8 mouse cellular contexts compared by ENCODE assay signal in the genomic region with DNA sequence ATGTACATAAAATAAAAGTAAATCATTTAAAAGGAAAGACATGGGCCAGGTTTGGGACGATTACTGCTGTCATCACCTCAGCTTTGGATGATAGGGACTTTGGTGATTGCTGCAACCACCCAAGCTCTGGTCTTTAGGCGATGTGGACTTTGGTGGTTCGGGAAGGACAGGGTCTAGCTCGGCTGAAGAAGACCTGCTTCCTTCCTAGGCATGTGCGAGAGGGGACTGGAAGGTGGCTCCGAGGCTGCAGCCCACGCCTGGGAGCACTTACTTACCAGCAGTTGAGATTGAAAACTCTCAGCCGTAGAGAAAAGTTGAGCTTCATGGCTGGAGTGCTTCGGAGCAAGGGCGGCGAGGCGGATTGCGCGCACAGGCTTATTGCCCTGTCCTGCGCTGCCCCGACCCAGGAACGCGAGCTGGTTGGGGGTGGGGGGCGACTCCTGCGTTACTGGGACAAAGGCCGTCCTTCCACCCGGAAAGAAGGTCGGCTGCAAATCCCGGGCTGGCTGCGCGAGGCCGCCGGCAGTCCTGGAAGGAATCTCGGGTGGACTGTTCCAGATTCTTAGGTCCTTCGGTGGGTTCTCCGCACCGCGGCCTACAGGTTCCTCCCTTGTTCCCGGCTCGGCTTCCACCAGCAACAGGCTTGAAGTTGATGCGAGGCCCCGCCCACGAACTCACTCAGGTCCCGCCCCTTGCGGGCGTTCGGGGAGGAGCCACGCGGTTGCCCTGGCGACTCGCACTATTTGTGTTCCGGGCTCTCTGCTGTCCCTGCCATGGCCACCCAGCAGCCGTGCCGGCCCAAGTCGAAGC. TPM values are rescaled to one million over a fixed set of nuclear protein-coding genes. Genes with fewer than 3 reads are reported as not detected.
A peak's percentile ranks its signal among the peaks of the same experiment; 100 is the strongest.
DNase-seq lines count a peak whose midpoint lies in the region; ATAC-seq and TF ChIP-seq lines count a peak whose summit lies in the region.

Smpd2 (minus strand) TSS at position 662 of the 810 bp plus-strand sequence.
Ppil6 (plus strand) TSS at position 732 of the 810 bp plus-strand sequence.

- under 1% methylated on average over 50 of the region's 50 CpGs for WGBS in forebrain, embryonic 11.5 days
- WGBS in heart, embryonic 16.5 days, result under 1% methylated on average over 50 of the region's 50 CpGs
- 1% methylated on average over 50 of the region's 50 CpGs for whole genome bisulfite sequencing in liver, embryonic 14.5 days (ENCODE audit: insufficient replicate concordance)
- WGBS in stomach, embryonic 15.5 days, result under 1% methylated on average over 50 of the region's 50 CpGs

- peak within 1 kb of the TSS; percentile 56 for H3K4me3 ChIP-seq in forebrain, embryonic 11.5 days (ENCODE audit: low read depth, low read length)
- H3K4me3 ChIP-seq in heart, embryonic 16.5 days (ENCODE audit: low read length), result peak within 1 kb of the TSS; percentile 75
- peak within 1 kb of the TSS; percentile 60 to 61 for H3K4me3 ChIP-seq in liver, embryonic 14.5 days (ENCODE audit: insufficient read depth in 1 of 2, low read depth in 2 of 2, low read length in 2 of 2)
- H3K4me3 ChIP-seq in stomach, embryonic 15.5 days (replicated peaks), result peak within 1 kb of the TSS; percentile 63

- H3K27ac ChIP-seq in forebrain, embryonic 11.5 days (ENCODE audit: low read depth, low read length), result no peak within 1 kb of the TSS
- H3K27ac ChIP-seq in heart, embryonic 16.5 days (ENCODE audit: low read length), result peak within 1 kb of the TSS; percentile 82
- H3K27ac ChIP-seq in liver, embryonic 14.5 days, result no peak within 1 kb of the TSS
- H3K27ac ChIP-seq in stomach, embryonic 15.5 days, result peak within 1 kb of the TSS; percentile 78; the same call in 1 of the 2 replicates

- no peaks in the 10 kb centered on the region; the same call in 1 of the 2 replicates for H3K36me3 ChIP-seq in forebrain, embryonic 11.5 days (ENCODE audit: control insufficient read depth, insufficient read depth, low read length)
- peaks cover 22% of the 10 kb centered on the region for H3K36me3 ChIP-seq in heart, embryonic 16.5 days (ENCODE audit: control insufficient read depth, insufficient read depth)
- no peaks in the 10 kb centered on the region for H3K36me3 ChIP-seq in liver, embryonic 14.5 days (replicated peaks; ENCODE audit: control insufficient read depth, insufficient read depth, low read depth)
- H3K36me3 ChIP-seq in stomach, embryonic 15.5 days, result peaks cover 29% of the 10 kb centered on the region

- TF ChIP-seq CTCF in liver, embryonic 14.5 days (IDR thresholded peaks at IDR 0.05; ENCODE audit: low read depth), result 0 out of 2 replicates have a peak, but pooled peaks have one; percentile 8

- H3K9ac ChIP-seq in forebrain, embryonic 11.5 days (ENCODE audit: low read length), result peak within 1 kb of the TSS; percentile 78
- H3K9ac ChIP-seq in heart, embryonic 16.5 days (ENCODE audit: low read length), result peak within 1 kb of the TSS; percentile 83
- H3K9ac ChIP-seq in liver, embryonic 14.5 days (replicated peaks), result peak within 1 kb of the TSS; percentile 50
- peak within 1 kb of the TSS; percentile 57 for H3K9ac ChIP-seq in stomach, embryonic 15.5 days

- H3K9me3 ChIP-seq in forebrain, embryonic 11.5 days (ENCODE audit: control insufficient read depth, low read length), result no peaks in the 10 kb centered on the region
- no peaks in the 10 kb centered on the region for H3K9me3 ChIP-seq in heart, embryonic 16.5 days (replicated peaks; ENCODE audit: control insufficient read depth, low read length)
- no peaks in the 10 kb centered on the region for H3K9me3 ChIP-seq in liver, embryonic 14.5 days (ENCODE audit: control insufficient read depth, low read length)
- no peaks in the 10 kb centered on the region for H3K9me3 ChIP-seq in stomach, embryonic 15.5 days

- peak; percentile 98 for ATAC-seq in forebrain, embryonic 11.5 days (replicated peaks; ENCODE audit: low FRiP score)
- peak; percentile 94 for ATAC-seq in heart, embryonic 16.5 days (replicated peaks; ENCODE audit: extremely low read depth, insufficient read depth, low FRiP score)
- ATAC-seq in liver, embryonic 14.5 days (ENCODE audit: insufficient read depth), result peak; percentile 88
- peak; percentile 90 for ATAC-seq in stomach, embryonic 15.5 days (ENCODE audit: insufficient read depth, low FRiP score, low read depth)

- TF ChIP-seq EP300 in liver, embryonic 14.5 days (IDR thresholded peaks at IDR 0.05; ENCODE audit: low read depth), result no peak

- peak; percentile 79 to 91 for DNase-seq in CD8-positive naive resting alpha-beta T cell, adult 2 months (ENCODE audit: low read depth in 2 of 2, low spot score in 2 of 2)
- DNase-seq in c-Kit-positive CD71-positive TER-119-negative erythroid progenitor cells, embryonic 14.5 days (ENCODE audit: low read depth), result peak; percentile 85
- DNase-seq in forebrain, embryonic 11.5 days (ENCODE audit: low spot score), result peak; percentile 98
- peak; percentile 97 to 98 for DNase-seq in kidney, postnatal 25 days
- DNase-seq in liver, embryonic 14.5 days (ENCODE audit: low read depth in 3 of 3, low spot score in 3 of 3), result peak; percentile 76 to 85 (median 78)
- peak; percentile 96 for DNase-seq in neural tube, embryonic 10.5 days (ENCODE audit: extremely low spot score, low spot score)

- peak within 1 kb of the TSS; percentile 86 for H3K4me2 ChIP-seq in forebrain, embryonic 11.5 days (ENCODE audit: low read depth, low read length, severe bottlenecking)
- H3K4me2 ChIP-seq in heart, embryonic 16.5 days (ENCODE audit: low read depth, low read length), result peak within 1 kb of the TSS; percentile 100
- H3K4me2 ChIP-seq in liver, embryonic 14.5 days (ENCODE audit: low read depth), result peak within 1 kb of the TSS; percentile 82
- peak within 1 kb of the TSS; percentile 100 for H3K4me2 ChIP-seq in stomach, embryonic 15.5 days

- no peaks in the 10 kb centered on the region for H3K27me3 ChIP-seq in forebrain, embryonic 11.5 days (ENCODE audit: control insufficient read depth, insufficient read depth, low read length)
- H3K27me3 ChIP-seq in heart, embryonic 16.5 days (ENCODE audit: control insufficient read depth, insufficient read depth, low read length), result no peaks in the 10 kb centered on the region
- H3K27me3 ChIP-seq in liver, embryonic 14.5 days (ENCODE audit: control insufficient read depth, insufficient read depth, low read length), result no peaks in the 10 kb centered on the region; the same call in 1 of the 2 replicates
- H3K27me3 ChIP-seq in stomach, embryonic 15.5 days (replicated peaks), result no peaks in the 10 kb centered on the region

- H3K4me1 ChIP-seq in forebrain, embryonic 11.5 days (replicated peaks; ENCODE audit: control insufficient read depth, insufficient read depth, low read length), result 0 out of 2 replicates have a peak, but pooled peaks cover 10% of the 10 kb centered on the region
- peaks cover 12% of the 10 kb centered on the region for H3K4me1 ChIP-seq in heart, embryonic 16.5 days (ENCODE audit: control insufficient read depth, insufficient read depth, low read length)
- peaks cover 2 to 6% of the 10 kb centered on the region in 2 experiments; a peak in 1 of 4 replicates for H3K4me1 ChIP-seq in liver, embryonic 14.5 days (replicated peaks; ENCODE audit: control insufficient read depth in 2 of 2, insufficient read depth in 2 of 2, low read length in 1 of 2)
- peaks cover 22% of the 10 kb centered on the region for H3K4me1 ChIP-seq in stomach, embryonic 15.5 days

RNA-seq across cellular contexts. Expression of gene Smpd2, which starts in this region (rescaled TPM):
- 50.7 and 56.7 TPM in 2 replicates for polyA plus RNA-seq in forebrain, embryonic 11.5 days (2014; fragmentation: Nextera tagmentation; extraction: Ambion mirVana)
- 55.0 and 59.3 TPM in 2 replicates for polyA plus RNA-seq in heart, embryonic 16.5 days (2015; fragmentation: Nextera tagmentation; extraction: Ambion mirVana)
- 6.7 and 7.1 TPM in 2 replicates for polyA plus RNA-seq in liver, embryonic 14.5 days (2012; rRNA removed)
- polyA plus RNA-seq in liver, embryonic 14.5 days (2014; fragmentation: Nextera tagmentation; extraction: Ambion mirVana), result 8.6 and 11.1 TPM in 2 replicates
- polyA plus RNA-seq in stomach, embryonic 15.5 days (2015; fragmentation: Nextera tagmentation; extraction: Ambion mirVana), result 47.2 and 56.5 TPM in 2 replicates

RNA-seq across cellular contexts. Expression of gene Ppil6, which starts in this region (rescaled TPM):
- polyA plus RNA-seq in forebrain, embryonic 11.5 days (2014; fragmentation: Nextera tagmentation; extraction: Ambion mirVana), result 0.65 and 0.98 TPM in 2 replicates
- polyA plus RNA-seq in heart, embryonic 16.5 days (2015; fragmentation: Nextera tagmentation; extraction: Ambion mirVana), result 1.3 and 1.4 TPM in 2 replicates
- not detected in 2 replicates for polyA plus RNA-seq in liver, embryonic 14.5 days (2012; rRNA removed)
- polyA plus RNA-seq in liver, embryonic 14.5 days (2014; fragmentation: Nextera tagmentation; extraction: Ambion mirVana), result not detected in 2 replicates
- polyA plus RNA-seq in stomach, embryonic 15.5 days (2015; fragmentation: Nextera tagmentation; extraction: Ambion mirVana), result 0.85 and 0.95 TPM in 2 replicates

Comparison
In these comparisons a context has a peak if more than half of its experiments do, and no peak if none do; other contexts are left out.
1. H3K27ac ChIP-seq: peak in heart, embryonic 16.5 days (single experiment) and stomach, embryonic 15.5 days (single experiment); none in forebrain, embryonic 11.5 days (single experiment) and liver, embryonic 14.5 days (single experiment).
2. Peak in every context shown above with its lines, with median percentiles within 50 percentile points of each other: DNase-seq, ATAC-seq, H3K4me2 ChIP-seq, H3K4me3 ChIP-seq and H3K9ac ChIP-seq.